Comparison of ENCODE assay signal across 8 mouse cellular contexts in the genomic region with DNA sequence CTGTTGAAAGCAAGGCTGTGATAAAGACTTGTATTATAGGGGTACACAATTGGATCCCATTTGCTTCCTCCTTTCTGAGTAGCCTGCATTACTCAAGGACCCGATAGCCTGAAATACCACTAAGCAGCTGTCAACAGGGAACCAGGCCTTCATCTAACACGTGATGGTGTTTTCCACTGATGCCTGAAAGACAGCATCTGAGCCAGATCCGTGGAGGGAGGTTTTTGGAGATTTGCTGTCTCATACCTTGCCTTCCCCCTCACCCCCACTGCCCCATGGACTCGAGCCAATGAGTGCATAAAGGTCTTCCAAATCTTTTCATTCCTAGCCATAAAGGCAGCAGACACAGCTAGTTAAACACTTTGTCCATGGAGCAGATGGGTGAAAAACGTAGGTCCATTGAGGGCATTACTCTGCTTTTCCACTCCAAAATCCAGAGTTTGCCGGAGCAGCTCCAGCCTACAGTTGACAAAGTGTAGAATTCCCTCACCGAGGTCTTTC. TPM values are rescaled to one million over a fixed set of nuclear protein-coding genes. Genes with fewer than 3 reads are reported as not detected.
DNase-seq lines count a peak whose midpoint lies in the region; ATAC-seq and TF ChIP-seq lines count a peak whose summit lies in the region.

No protein-coding gene starts in this region.

- H3K36me3 ChIP-seq in forebrain, embryonic 10.5 days (replicated peaks) = no peaks in the 10 kb centered on the region
- H3K36me3 ChIP-seq in forebrain, embryonic 12.5 days (replicated peaks) = no peaks in the 10 kb centered on the region
- no peaks in the 10 kb centered on the region for H3K36me3 ChIP-seq in ES-Bruce4 (ENCODE audit: control insufficient read depth, insufficient read depth, low read length, poor library complexity, severe bottlenecking)
- H3K36me3 ChIP-seq in forebrain, embryonic 14.5 days (ENCODE audit: control insufficient read depth, insufficient read depth, low read length) = no peaks in the 10 kb centered on the region
- H3K36me3 ChIP-seq in midbrain, embryonic 13.5 days = no peaks in the 10 kb centered on the region

- TF ChIP-seq EP300 in ES-Bruce4 (IDR thresholded peaks at IDR 0.05; ENCODE audit: insufficient read depth, low read depth, low read length) = no peak

- no peak for ATAC-seq in forebrain, embryonic 12.5 days (ENCODE audit: low FRiP score)
- no peak for ATAC-seq in forebrain, embryonic 14.5 days
- no peak for ATAC-seq in midbrain, embryonic 13.5 days

- 65% methylated on average over 7 of the region's 7 CpGs for WGBS in forebrain, embryonic 10.5 days
- 62% methylated on average over 7 of the region's 7 CpGs for WGBS in forebrain, embryonic 12.5 days
- WGBS in forebrain, embryonic 14.5 days = 49% methylated on average over 7 of the region's 7 CpGs
- 38% methylated on average over 7 of the region's 7 CpGs for WGBS in midbrain, embryonic 13.5 days

- H3K27me3 ChIP-seq in forebrain, embryonic 10.5 days (ENCODE audit: poor library complexity, severe bottlenecking) = 0 out of 2 replicates have a peak, but pooled peaks cover 6% of the 10 kb centered on the region
- H3K27me3 ChIP-seq in forebrain, embryonic 12.5 days = no peaks in the 10 kb centered on the region
- no peaks in the 10 kb centered on the region for H3K27me3 ChIP-seq in ES-Bruce4 (ENCODE audit: control insufficient read depth, insufficient read depth, low read length, poor library complexity, severe bottlenecking)
- H3K27me3 ChIP-seq in forebrain, embryonic 14.5 days (replicated peaks; ENCODE audit: control insufficient read depth, insufficient read depth, low read length) = no peaks in the 10 kb centered on the region
- H3K27me3 ChIP-seq in midbrain, embryonic 13.5 days = peaks cover 20% of the 10 kb centered on the region; the same call in 1 of the 2 replicates

- DNase-seq in forebrain, embryonic 10.5 days (ENCODE audit: extremely low spot score, low spot score) = no peak
- no peak for DNase-seq in forebrain, embryonic 14.5 days (ENCODE audit: low spot score)
- peak; percentile 12 for DNase-seq in induced T-regulatory cell, adult 2 months (ENCODE audit: low read depth)
- DNase-seq in adrenal gland, postnatal 36 days = no peak
- no peak for DNase-seq in left cerebral cortex, adult 18-20 months (ENCODE audit: low spot score in 2 of 2)

- no peak for TF ChIP-seq CTCF in ES-Bruce4 (IDR thresholded peaks at IDR 0.05; ENCODE audit: low read depth, low read length)

- no peak for TF ChIP-seq POLR2A in ES-Bruce4 (IDR thresholded peaks at IDR 0.05; ENCODE audit: insufficient read depth, low read length)

- 0 out of 2 replicates have a peak overlapping the region, but pooled peaks have one; percentile 97 for H3K27ac ChIP-seq in forebrain, embryonic 10.5 days
- no peak overlapping the region for H3K27ac ChIP-seq in forebrain, embryonic 12.5 days
- no peak overlapping the region for H3K27ac ChIP-seq in ES-Bruce4 (ENCODE audit: insufficient read depth, low read length)
- no peak overlapping the region for H3K27ac ChIP-seq in forebrain, embryonic 14.5 days (ENCODE audit: low read depth, low read length)
- no peak overlapping the region for H3K27ac ChIP-seq in midbrain, embryonic 13.5 days

- no peaks in the 10 kb centered on the region for H3K9me3 ChIP-seq in forebrain, embryonic 10.5 days
- no peaks in the 10 kb centered on the region for H3K9me3 ChIP-seq in forebrain, embryonic 12.5 days
- no peaks in the 10 kb centered on the region for H3K9me3 ChIP-seq in ES-Bruce4 (replicated peaks; ENCODE audit: control insufficient read depth, insufficient read depth, low read length, poor library complexity, severe bottlenecking)
- no peaks in the 10 kb centered on the region for H3K9me3 ChIP-seq in forebrain, embryonic 14.5 days (replicated peaks; ENCODE audit: control insufficient read depth, low read length)
- H3K9me3 ChIP-seq in midbrain, embryonic 13.5 days = no peaks in the 10 kb centered on the region

- no peak overlapping the region for H3K9ac ChIP-seq in forebrain, embryonic 12.5 days
- H3K9ac ChIP-seq in ES-Bruce4 (ENCODE audit: low read depth, poor library complexity, severe bottlenecking) = peak overlapping the region; percentile 76; the same call in 1 of the 2 replicates
- no peak overlapping the region for H3K9ac ChIP-seq in forebrain, embryonic 14.5 days (ENCODE audit: low read length)
- H3K9ac ChIP-seq in midbrain, embryonic 13.5 days (replicated peaks) = no peak overlapping the region

- H3K4me2 ChIP-seq in forebrain, embryonic 12.5 days = no peak overlapping the region
- peak overlapping the region; percentile 62; the same call in 1 of the 2 replicates for H3K4me2 ChIP-seq in forebrain, embryonic 14.5 days (ENCODE audit: low read length)
- H3K4me2 ChIP-seq in midbrain, embryonic 13.5 days (replicated peaks) = peak overlapping the region; percentile 80

- H3K4me3 ChIP-seq in forebrain, embryonic 10.5 days = peak overlapping the region; percentile 78
- H3K4me3 ChIP-seq in forebrain, embryonic 12.5 days (replicated peaks) = no peak overlapping the region
- H3K4me3 ChIP-seq in ES-Bruce4 (ENCODE audit: low read depth, low read length) = no peak overlapping the region
- no peak overlapping the region for H3K4me3 ChIP-seq in forebrain, embryonic 14.5 days (ENCODE audit: low read depth, low read length)
- H3K4me3 ChIP-seq in midbrain, embryonic 13.5 days (replicated peaks) = peak overlapping the region; percentile 67; the same call in 1 of the 2 replicates

- H3K4me1 ChIP-seq in forebrain, embryonic 10.5 days = peaks cover 34% of the 10 kb centered on the region
- peaks cover 15% of the 10 kb centered on the region for H3K4me1 ChIP-seq in forebrain, embryonic 12.5 days
- H3K4me1 ChIP-seq in ES-Bruce4 (ENCODE audit: control insufficient read depth, insufficient read depth, low read length) = no peaks in the 10 kb centered on the region
- peaks cover 12% of the 10 kb centered on the region; the same call in 1 of the 2 replicates for H3K4me1 ChIP-seq in forebrain, embryonic 14.5 days (ENCODE audit: control insufficient read depth, insufficient read depth, low read length)
- peaks cover 24% of the 10 kb centered on the region for H3K4me1 ChIP-seq in midbrain, embryonic 13.5 days (replicated peaks)

RNA-seq across cellular contexts. Expression of a gene that starts 0.8 kb away (rescaled TPM):
- polyA plus RNA-seq in forebrain, embryonic 10.5 days (2016; fragmentation: Nextera tagmentation; extraction: Ambion mirVana) = 22.8 and 22.9 TPM in 2 replicates
- 15.7 and 16.5 TPM in 2 replicates for polyA plus RNA-seq in forebrain, embryonic 12.5 days (2016; fragmentation: Nextera tagmentation; extraction: Ambion mirVana)
- 16.7 and 17.7 TPM in 2 replicates for polyA plus RNA-seq in ES-Bruce4 (2011; ENCODE audit: insufficient read depth, insufficient read length, low read depth, missing spikeins)
- 10.7 and 13.5 TPM in 2 replicates for polyA plus RNA-seq in forebrain, embryonic 14.5 days (2014; fragmentation: Nextera tagmentation; extraction: Ambion mirVana)
- polyA plus RNA-seq in midbrain, embryonic 13.5 days (2015; fragmentation: Nextera tagmentation; extraction: Ambion mirVana) = 15.9 and 17.1 TPM in 2 replicates
- total RNA-seq in adrenal gland, postnatal 36 days (2021) = 10 to 100 TPM; 23.6 to 33.3 TPM
- total RNA-seq in left cerebral cortex, adult 18-20 months (2021) = 10 to 100 TPM; 19.1 to 22.7 TPM

RNA-seq across cellular contexts. Expression of a gene that starts 44.5 kb away (rescaled TPM):
- 65.7 and 79.4 TPM in 2 replicates for polyA plus RNA-seq in forebrain, embryonic 10.5 days (2016; fragmentation: Nextera tagmentation; extraction: Ambion mirVana)
- polyA plus RNA-seq in forebrain, embryonic 12.5 days (2016; fragmentation: Nextera tagmentation; extraction: Ambion mirVana) = 85.3 and 88.6 TPM in 2 replicates
- polyA plus RNA-seq in ES-Bruce4 (2011; ENCODE audit: insufficient read depth, insufficient read length, low read depth, missing spikeins) = 119 and 134 TPM in 2 replicates
- polyA plus RNA-seq in forebrain, embryonic 14.5 days (2014; fragmentation: Nextera tagmentation; extraction: Ambion mirVana) = 51.6 and 52.8 TPM in 2 replicates
- 47.0 and 56.2 TPM in 2 replicates for polyA plus RNA-seq in midbrain, embryonic 13.5 days (2015; fragmentation: Nextera tagmentation; extraction: Ambion mirVana)
- 10 to 100 TPM; 41.6 to 46.2 TPM for total RNA-seq in adrenal gland, postnatal 36 days (2021)
- 10 to 100 TPM; 32.5 to 35.3 TPM for total RNA-seq in left cerebral cortex, adult 18-20 months (2021)

Comparison
In these comparisons a context has a peak if more than half of its experiments do, and no peak if none do; other contexts are left out.
1. H3K4me3 ChIP-seq: peak in forebrain, embryonic 10.5 days (single experiment) and midbrain, embryonic 13.5 days (single experiment); none in forebrain, embryonic 12.5 days (single experiment), ES-Bruce4 (single experiment) and forebrain, embryonic 14.5 days (single experiment).